Comparison of ENCODE assay signal across 21 mouse cellular contexts in the genomic region with DNA sequence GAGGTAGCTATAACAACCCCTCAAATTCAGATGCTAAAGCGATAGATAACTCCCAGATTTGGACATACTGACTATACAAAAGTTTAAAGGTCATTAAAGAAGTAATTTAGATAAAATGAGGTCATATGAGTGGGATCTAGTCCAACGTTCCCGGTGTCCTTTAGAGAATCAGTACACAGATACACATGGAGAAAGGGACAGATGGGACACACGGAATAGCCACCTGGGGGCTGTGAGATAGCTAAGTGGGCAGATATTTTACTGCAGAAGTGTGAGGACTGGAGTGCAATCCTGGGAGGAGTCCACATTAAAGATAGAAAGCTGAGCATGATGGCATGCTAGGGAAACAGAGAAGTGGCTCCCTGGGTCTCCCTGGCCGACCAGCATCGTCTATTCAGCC.
A peak's percentile ranks its signal among the peaks of the same experiment; 100 is the strongest.
DNase-seq lines count a peak whose midpoint lies in the region; ATAC-seq and TF ChIP-seq lines count a peak whose summit lies in the region.
"Had no signal": no experiment of that assay in that cellular context is flagged by ENCODE, and none has a peak within 500 bp of the region (broad histone marks: within the 10 kb centered on the region; RNA-seq: fewer than 3 reads in every experiment).

No protein-coding gene starts in this region.

- H3K36me3 ChIP-seq in forebrain, postnatal 0 days (ENCODE audit: insufficient read depth): no peaks in the 10 kb centered on the region
- H3K36me3 ChIP-seq: embryonic facial prominence, embryonic 15.5 days; forebrain, embryonic 10.5 days; G1E; heart, embryonic 13.5 days; hindbrain, embryonic 15.5 days had no signal

- H3K4me1 ChIP-seq in forebrain, postnatal 0 days (ENCODE audit: insufficient read depth): peaks cover 9% of the 10 kb centered on the region; the same call in 1 of the 2 replicates
- H3K4me1 ChIP-seq: hindbrain, embryonic 15.5 days had no signal

- no peaks in the 10 kb centered on the region for H3K27me3 ChIP-seq in forebrain, postnatal 0 days (ENCODE audit: insufficient read depth, low read length)
- H3K27me3 ChIP-seq: embryonic facial prominence, embryonic 15.5 days; heart, embryonic 13.5 days; hindbrain, embryonic 15.5 days had no signal

- DNase-seq in cerebellum, adult 11-12 months: peak; percentile 69
- DNase-seq in layer of hippocampus, adult 9-11 months: peak; percentile 46
- no peak for DNase-seq in layer of hippocampus, adult 9-10 months (ENCODE audit: low spot score)
- peak; percentile 77 for DNase-seq in cerebellum, adult 9-10 months
- peak; percentile 62 to 68 for DNase-seq in cerebellum, postnatal 25 days
- DNase-seq in neural tube, embryonic 10.5 days (ENCODE audit: extremely low spot score, low spot score): no peak
- no peak for DNase-seq in forebrain, postnatal 0 days
- DNase-seq: adrenal gland, postnatal 10 days; B cell, adult 2 months; gastrocnemius, postnatal 36 days; heart, postnatal 36 days had no signal

- no peak for ATAC-seq in cerebellum, adult (ENCODE audit: insufficient number of reproducible peaks, low FRiP score, low TSS enrichment)
- ATAC-seq in forebrain, postnatal 0 days: no peak
- ATAC-seq: CD4-positive, CD25-positive, alpha-beta regulatory T cell, adult 4 months; forebrain, embryonic 14.5 days; intestine, embryonic 16.5 days had no signal

- no peak overlapping the region for H3K4me3 ChIP-seq in forebrain, postnatal 0 days (ENCODE audit: low read depth, low read length)
- H3K4me3 ChIP-seq: embryonic facial prominence, embryonic 15.5 days; erythroblast, embryonic 14.5 days; forebrain, embryonic 10.5 days; heart, embryonic 13.5 days; hindbrain, embryonic 15.5 days had no signal

- H3K9me3 ChIP-seq in forebrain, postnatal 0 days (ENCODE audit: low read length): no peaks in the 10 kb centered on the region
- H3K9me3 ChIP-seq: embryonic facial prominence, embryonic 15.5 days; forebrain, embryonic 10.5 days; heart, embryonic 13.5 days; hindbrain, embryonic 15.5 days had no signal

- no peak overlapping the region for H3K4me2 ChIP-seq in forebrain, postnatal 0 days (ENCODE audit: low read depth)
- H3K4me2 ChIP-seq: embryonic facial prominence, embryonic 15.5 days; heart, embryonic 13.5 days; hindbrain, embryonic 15.5 days had no signal

- H3K9ac ChIP-seq in forebrain, postnatal 0 days: no peak overlapping the region
- H3K9ac ChIP-seq: embryonic facial prominence, embryonic 15.5 days; heart, embryonic 13.5 days; hindbrain, embryonic 15.5 days had no signal

- H3K27ac ChIP-seq in forebrain, postnatal 0 days (ENCODE audit: low read depth, low read length): no peak overlapping the region
- H3K27ac ChIP-seq: embryonic facial prominence, embryonic 15.5 days; forebrain, embryonic 10.5 days; heart, embryonic 13.5 days; hindbrain, embryonic 15.5 days had no signal

- 71% methylated on average over 6 of the region's 6 CpGs for WGBS in forebrain, postnatal 0 days

- TF ChIP-seq CTCF in forebrain, postnatal 0 days (IDR thresholded peaks at IDR 0.05; ENCODE audit: low read depth): no peak

Comparison
In these comparisons a context has a peak if more than half of its experiments do, and no peak if none do; other contexts are left out.
1. DNase-seq: peak in cerebellum, adult 11-12 months (single experiment), layer of hippocampus, adult 9-11 months (single experiment), cerebellum, adult 9-10 months (single experiment) and cerebellum, postnatal 25 days (2 of 2); none in layer of hippocampus, adult 9-10 months (single experiment), neural tube, embryonic 10.5 days (single experiment) and forebrain, postnatal 0 days (single experiment).